Mouse (Mus musculus) liver, postnatal 0 days (tissue): Measurements from ENCODE around the gene Ifnab. TPM values are rescaled to one million over a fixed set of nuclear protein-coding genes. Genes with fewer than 3 reads are reported as not detected.

Experiments
- ATAC-seq: fragments of 200-750 bp; cut with Nextera tagmentation; 2 replicates; pipeline ENCODE4 v1.8.0; 2017; ENCODE audit warnings: mild to moderate bottlenecking, moderate library complexity
- DNase-seq: peaks from one replicate; pipeline ENCODE4 v3.0.0-alpha.2; 2016
- H3K27ac ChIP-seq: fragments of 300-500 bp; sonication (generic); 2 replicates; pipeline ENCODE4 v1.5.1; 2014; ENCODE audit warnings: antibody characterized with exemption, moderate library complexity, mild to moderate bottlenecking, low read depth
- H3K27me3 ChIP-seq: fragments of 300-500 bp; sonication (generic); 2 replicates; pipeline ENCODE4 v1.6.1; 2014; ENCODE audit warnings: low read length, control low read depth, mixed read lengths; ENCODE audit not compliant: insufficient read depth
- H3K36me3 ChIP-seq: fragments of 300-500 bp; sonication (generic); replicated peaks from 2 replicates; pipeline ENCODE4 v1.6.1; 2014; ENCODE audit warnings: mild to moderate bottlenecking, control low read depth, low read length, moderate library complexity, mixed read lengths; ENCODE audit not compliant: insufficient read depth
- H3K4me1 ChIP-seq: fragments of 300-500 bp; sonication (generic); 2 replicates; pipeline ENCODE4 v1.6.1; 2014; ENCODE audit warnings: antibody characterized with exemption, mild to moderate bottlenecking, control low read depth; ENCODE audit not compliant: insufficient read depth
- H3K4me2 ChIP-seq: fragments of 300-500 bp; sonication (generic); 2 replicates; pipeline ENCODE4 v1.6.1; 2014; ENCODE audit warnings: low read depth, mild to moderate bottlenecking, low read length, moderate library complexity, mixed read lengths
- H3K4me3 ChIP-seq: fragments of 300-500 bp; sonication (generic); 2 replicates; pipeline ENCODE4 v1.5.1; 2014; ENCODE audit warnings: low read depth, low read length
- H3K9ac ChIP-seq: fragments of 300-500 bp; sonication (generic); replicated peaks from 2 replicates; pipeline ENCODE4 v1.6.1; 2014; ENCODE audit warnings: mild to moderate bottlenecking, moderate library complexity
- H3K9me3 ChIP-seq: fragments of 300-500 bp; sonication (generic); 2 replicates; pipeline ENCODE4 v1.6.1; 2016; ENCODE audit warnings: mild to moderate bottlenecking, control low read depth, low read length, mixed read lengths
- CTCF ChIP-seq: sonication (generic); IDR thresholded peaks from 2 replicates; pipeline ENCODE4 v1.5.1; 2016; ENCODE audit warnings: antibody characterized with exemption, low read depth
- EP300 ChIP-seq: IDR thresholded peaks from 2 replicates; pipeline ENCODE4 v1.6.1; 2016; ENCODE audit warnings: antibody characterized with exemption, low read depth, mild to moderate bottlenecking
- WGBS: fragments of 180-500 bp; shearing (Covaris S2); extraction: QIAGEN DNeasy Blood & Tissue Kit; methylation state at CpG from one replicate; pipeline ENCODE4 v1.1.7; 2014; ENCODE audit not compliant: insufficient replicate concordance; 5-methylcytosine and 5-hydroxymethylcytosine counted together
- polyA plus RNA-seq: library from polyadenylated mRNA; unstranded; fragments of >200 nt; fragmentation: Nextera tagmentation; extraction: Ambion mirVana; gene quantifications from 2 replicates; pipeline ENCODE4 v1.2.1, GENCODE M21; 2015

The Ifnab gene
- polyA plus RNA-seq, 1 experiment from 2014 or later: not detected

DNA sequence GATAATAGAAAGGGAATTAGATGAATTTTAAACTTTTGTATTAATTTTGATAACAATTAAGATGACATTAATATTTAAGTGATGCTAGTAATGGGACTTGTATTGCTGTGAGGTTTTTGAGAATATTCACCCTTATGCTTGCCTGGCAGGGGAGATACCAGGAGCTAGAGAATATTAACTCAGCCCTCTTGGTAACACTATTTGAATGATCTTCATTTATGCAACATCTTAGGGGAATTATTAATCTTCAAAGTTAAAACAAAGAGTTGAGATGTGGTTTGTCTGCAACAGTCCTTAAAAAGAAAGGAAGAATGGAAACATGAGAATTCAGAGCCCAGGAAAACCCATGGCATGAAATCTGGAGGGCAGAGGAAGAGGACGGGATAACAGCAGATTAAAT lies 8.1 kb upstream of the Ifnab start:
- H3K4me1 ChIP-seq: 0 out of 2 replicates have a peak, but pooled peaks cover 3% of the 10 kb centered on the region
- no peak overlapping the region for H3K4me3 ChIP-seq
- DNase-seq: no peak
- H3K36me3 ChIP-seq: no peaks in the 10 kb centered on the region
- H3K4me2 ChIP-seq: no peak overlapping the region
- H3K9ac ChIP-seq: no peak overlapping the region
- TF ChIP-seq CTCF: no peak
- TF ChIP-seq EP300: no peak
- no peak overlapping the region for H3K27ac ChIP-seq
- no peaks in the 10 kb centered on the region for H3K9me3 ChIP-seq
- WGBS: 73% methylated on average over 1 of the region's 1 CpGs
- no peaks in the 10 kb centered on the region for H3K27me3 ChIP-seq
- ATAC-seq: no peak

DNA sequence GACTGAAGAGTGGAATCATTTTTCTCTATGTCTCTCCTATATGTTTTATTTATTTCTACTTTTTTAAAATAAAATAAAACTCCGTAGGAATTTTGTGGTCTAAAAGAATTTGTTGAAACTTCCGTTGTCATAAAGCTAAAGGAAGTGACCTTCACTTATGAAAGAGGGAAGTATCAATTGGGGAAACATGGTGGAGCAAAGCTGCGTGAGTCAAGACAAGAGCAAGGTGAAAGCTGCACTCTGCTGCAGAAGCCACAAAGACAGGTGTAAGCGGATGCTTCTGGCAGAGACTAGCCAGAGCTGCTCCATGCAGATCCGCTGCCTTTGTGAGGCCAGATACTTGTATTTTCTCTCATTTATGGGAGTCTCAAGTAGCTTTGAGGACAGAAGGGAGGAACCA lies 7.6 kb upstream of the Ifnab start:
- Histone ChIP-seq H3K9me3 (no peaks in the 10 kb centered on the region), H3K27ac (no peak overlapping the region), H3K4me3 (no peak overlapping the region), H3K4me2 (no peak overlapping the region), H3K4me1 (0 out of 2 replicates have a peak, but pooled peaks cover 3% of the 10 kb centered on the region), H3K36me3 (no peaks in the 10 kb centered on the region), H3K9ac (no peak overlapping the region), H3K27me3 (no peaks in the 10 kb centered on the region)
- DNase-seq (no peak), ATAC-seq (no peak)
- TF ChIP-seq EP300: no peak
- 46% methylated on average over 5 of the region's 5 CpGs for WGBS

DNA sequence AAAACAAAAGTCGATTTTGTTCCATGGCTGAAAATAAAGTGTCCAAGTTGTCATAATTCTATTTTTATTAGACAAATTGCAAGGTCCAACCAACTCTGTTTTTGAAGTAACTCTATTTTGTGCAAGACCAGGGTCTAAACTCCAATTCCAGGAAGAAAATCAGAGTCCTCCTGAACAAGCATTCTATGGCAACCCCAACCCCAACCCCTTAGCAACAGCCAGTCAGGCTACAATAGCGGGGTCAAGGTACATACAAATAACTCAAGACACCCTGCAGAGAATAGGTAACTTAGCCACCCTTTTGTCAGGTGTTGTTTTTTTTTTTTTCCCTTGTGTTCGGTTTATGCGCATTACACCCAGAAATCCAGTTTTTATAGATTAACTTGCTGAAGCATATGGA lies 6.6 kb upstream of the Ifnab start:
- Histone ChIP-seq H3K9ac (no peak overlapping the region), H3K36me3 (no peaks in the 10 kb centered on the region), H3K27me3 (no peaks in the 10 kb centered on the region), H3K4me2 (no peak overlapping the region), H3K9me3 (no peaks in the 10 kb centered on the region), H3K4me1 (0 out of 2 replicates have a peak, but pooled peaks cover 3% of the 10 kb centered on the region), H3K27ac (no peak overlapping the region), H3K4me3 (no peak overlapping the region)
- WGBS: 66% methylated on average over 4 of the region's 4 CpGs
- TF ChIP-seq EP300 (no peak), CTCF (no peak)
- no peak for ATAC-seq
- no peak for DNase-seq

DNA sequence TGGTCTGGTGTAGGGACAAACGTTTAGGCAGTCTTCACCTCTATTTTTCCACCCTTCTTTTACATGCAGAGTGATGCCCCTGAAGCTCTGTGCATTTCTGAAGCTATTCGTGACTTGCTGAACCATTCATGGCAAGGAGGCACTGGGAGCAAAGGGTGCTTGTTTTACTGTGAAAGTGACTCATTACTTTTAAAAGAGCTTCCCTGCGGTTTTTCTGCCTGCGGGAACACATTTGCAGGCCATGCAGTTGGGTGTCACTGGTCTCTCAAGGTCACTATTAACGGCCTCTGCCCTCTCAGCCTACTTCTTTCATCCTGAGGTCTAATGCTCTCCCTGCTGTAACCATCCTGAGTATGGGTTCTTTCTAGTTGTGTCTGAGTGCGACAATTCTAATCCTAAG lies 5.9 kb upstream of the Ifnab start:
- H3K27ac ChIP-seq: no peak overlapping the region
- no peak overlapping the region for H3K9ac ChIP-seq
- TF ChIP-seq CTCF: no peak
- TF ChIP-seq EP300: no peak
- no peaks in the 10 kb centered on the region for H3K9me3 ChIP-seq
- H3K27me3 ChIP-seq: no peaks in the 10 kb centered on the region
- WGBS: 49% methylated on average over 6 of the region's 6 CpGs
- no peak for ATAC-seq
- no peak for DNase-seq
- no peak overlapping the region for H3K4me2 ChIP-seq
- no peaks in the 10 kb centered on the region for H3K36me3 ChIP-seq
- H3K4me1 ChIP-seq: 0 out of 2 replicates have a peak, but pooled peaks cover 3% of the 10 kb centered on the region
- no peak overlapping the region for H3K4me3 ChIP-seq

DNA sequence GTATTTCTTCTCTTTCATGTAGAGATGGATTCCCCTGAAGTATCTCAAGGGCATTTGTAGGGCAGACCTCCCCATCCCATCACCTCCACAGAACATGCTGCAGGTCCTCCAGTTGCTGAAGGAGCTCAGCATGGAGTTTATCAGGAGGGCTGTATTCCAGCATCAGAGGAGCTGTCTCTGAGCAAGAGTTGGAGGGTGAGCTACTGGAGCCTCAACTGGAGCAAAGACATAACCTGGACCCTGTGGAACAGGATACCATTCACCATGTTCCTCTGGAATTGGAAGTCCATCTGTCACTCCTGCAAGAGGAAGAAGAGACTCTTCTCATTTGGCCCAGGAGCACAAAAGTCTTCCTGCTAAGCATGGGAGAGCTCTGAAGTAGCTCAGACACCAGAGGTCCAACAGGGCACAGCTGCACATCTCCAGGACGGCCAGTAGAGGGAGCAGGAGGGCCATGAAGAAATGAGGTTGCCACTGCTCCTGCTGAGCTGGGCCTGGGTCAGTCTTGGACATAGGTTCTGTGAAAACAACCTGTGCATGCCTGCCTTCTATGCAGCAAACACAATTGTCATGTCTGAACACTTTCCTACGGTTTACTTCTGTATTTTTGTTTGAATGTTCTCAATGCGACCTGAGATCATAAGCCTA lies 5.2 kb upstream of the Ifnab start:
- H3K36me3 ChIP-seq: no peaks in the 10 kb centered on the region
- H3K9me3 ChIP-seq: no peaks in the 10 kb centered on the region
- TF ChIP-seq CTCF (peak; percentile 99), EP300 (no peak)
- H3K4me3 ChIP-seq: no peak overlapping the region
- no peaks in the 10 kb centered on the region for H3K4me1 ChIP-seq
- no peaks in the 10 kb centered on the region for H3K27me3 ChIP-seq
- peak; percentile 68 for ATAC-seq
- DNase-seq: peak; percentile 83
- WGBS: 19% methylated on average over 3 of the region's 3 CpGs
- no peak overlapping the region for H3K27ac ChIP-seq
- H3K4me2 ChIP-seq: no peak overlapping the region
- no peak overlapping the region for H3K9ac ChIP-seq

DNA sequence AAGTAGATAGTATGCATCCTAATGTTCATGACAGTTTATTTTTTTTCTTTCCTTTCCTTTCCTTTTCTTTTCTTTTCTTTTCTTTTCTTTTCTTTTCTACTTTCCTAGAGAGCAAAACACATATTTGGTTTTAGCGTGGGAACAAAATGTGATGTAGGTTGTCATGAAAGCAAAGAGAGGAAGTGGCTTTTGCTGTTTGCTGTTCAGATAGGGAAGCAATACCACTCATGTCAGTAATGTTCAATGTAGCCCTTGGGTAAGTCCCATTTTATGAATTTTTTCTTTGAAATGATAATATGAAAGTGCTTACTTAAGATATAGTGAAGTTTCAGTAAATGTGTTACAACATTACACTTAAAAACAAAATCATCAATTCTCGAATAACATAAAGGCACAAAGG lies 2.2 kb upstream of the Ifnab start:
- TF ChIP-seq EP300 (no peak), CTCF (no peak)
- ATAC-seq: no peak
- no peak overlapping the region for H3K27ac ChIP-seq
- H3K4me1 ChIP-seq: no peaks in the 10 kb centered on the region
- 38% methylated on average over 2 of the region's 2 CpGs for WGBS
- no peak for DNase-seq
- H3K27me3 ChIP-seq: no peaks in the 10 kb centered on the region
- no peak overlapping the region for H3K4me2 ChIP-seq
- no peaks in the 10 kb centered on the region for H3K9me3 ChIP-seq
- no peak overlapping the region for H3K4me3 ChIP-seq
- H3K36me3 ChIP-seq: no peaks in the 10 kb centered on the region
- H3K9ac ChIP-seq: no peak overlapping the region
